Mouse (Mus musculus) macrophage (primary cell): ENCODE results near the gene Nav3. TPM values are rescaled to one million over a fixed set of nuclear protein-coding genes. Genes with fewer than 3 reads are reported as not detected.

Experiments used
- H3K27ac ChIP-seq: fragments of 350-480 bp; formaldehyde crosslinking; 2 replicates; pipeline ENCODE4 v1.9.0; 2021
- H3K36me3 ChIP-seq: fragments of 350-480 bp; formaldehyde crosslinking; 2 replicates; pipeline ENCODE4 v1.9.0; 2021; ENCODE audit errors: inconsistent target
- H3K4me3 ChIP-seq: fragments of 350-480 bp; formaldehyde crosslinking; 2 replicates; pipeline ENCODE4 v1.9.0; 2021; ENCODE audit errors: inconsistent target
- H3K79me2 ChIP-seq: fragments of 350-480 bp; formaldehyde crosslinking; 2 replicates; pipeline ENCODE4 v1.9.0; 2021; ENCODE audit errors: inconsistent target
- WGBS: methylation state at CpG from one replicate; pipeline ENCODE4 v1.1.7; 2026; ENCODE audit warnings: inconsistent platforms; ENCODE audit not compliant: missing documents; 5-methylcytosine and 5-hydroxymethylcytosine counted together
- polyA plus RNA-seq: library from polyadenylated mRNA; stranded (reverse); fragments of 250-400 nt; gene quantifications from 3 replicates; pipeline ENCODE4 v1.2.4, GENCODE M21; 2018; ENCODE audit warnings: inconsistent platforms
- total RNA-seq, 78 experiments: library from RNA; depleted of rRNA; stranded (reverse); fragments of 250-400 nt; gene quantifications; 1 replicate in 9 of 78; 2 replicates in 24 of 78; 3 replicates in 43 of 78; 4 replicates in 2 of 78; pipeline ENCODE4 v1.2.4; 2018; ENCODE audit warnings: inconsistent platforms in 56 of 78

Gene Nav3
- total RNA-seq (2018; cell fraction: chromatin; rRNA removed) = under 1 TPM in 3 of 26 experiments, not detected in 23; 0.06 to 0.41 (median 0.12) TPM
- total RNA-seq (2018; cell fraction: cytosol; rRNA removed) = under 1 TPM in 1 of 26 experiments, not detected in 25; under 0.01 TPM
- total RNA-seq (2018; cell fraction: nucleus; rRNA removed) = under 1 TPM in 1 of 26 experiments, not detected in 25; 0.06 TPM
- not detected in 3 replicates for polyA plus RNA-seq

GRCm38 (mm10) chr10:110455838-110456493, at the start of gene Nav3:
Gene Nav3 (minus strand): TSS chr10:110456204.
- no peak within 1 kb of the TSS for H3K4me3 ChIP-seq
- 1% methylated on average over 22 of the region's 50 CpGs for WGBS
- H3K27ac ChIP-seq = no peak within 1 kb of the TSS
- no peaks in the 10 kb centered on the region for H3K36me3 ChIP-seq
- no peaks in the 10 kb centered on the region for H3K79me2 ChIP-seq

DNA sequence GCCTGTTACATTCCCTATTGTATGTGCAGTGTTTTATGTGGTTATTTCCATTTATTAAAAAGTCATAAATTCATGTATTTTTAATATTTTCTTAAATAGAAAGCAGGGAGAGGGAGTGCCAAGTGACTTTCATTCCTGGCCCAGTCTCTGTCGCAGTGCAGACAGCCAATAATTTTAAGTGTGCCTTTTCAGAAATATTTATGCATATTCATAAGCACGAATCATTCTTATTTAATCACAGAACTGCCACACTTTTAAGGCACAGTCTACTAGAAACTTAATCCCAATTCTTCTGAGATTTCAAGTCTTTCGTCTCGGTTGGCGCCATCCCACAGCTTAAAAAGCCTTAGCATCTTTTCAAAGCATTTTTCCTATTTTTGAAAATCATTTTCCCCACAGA, 29.3 kb upstream of the Nav3 start:
- Histone ChIP-seq H3K4me3 (no peak overlapping the region), H3K79me2 (no peaks in the 10 kb centered on the region), H3K27ac (no peak overlapping the region), H3K36me3 (no peaks in the 10 kb centered on the region)
- WGBS = 97% methylated on average over 5 of the region's 5 CpGs

DNA sequence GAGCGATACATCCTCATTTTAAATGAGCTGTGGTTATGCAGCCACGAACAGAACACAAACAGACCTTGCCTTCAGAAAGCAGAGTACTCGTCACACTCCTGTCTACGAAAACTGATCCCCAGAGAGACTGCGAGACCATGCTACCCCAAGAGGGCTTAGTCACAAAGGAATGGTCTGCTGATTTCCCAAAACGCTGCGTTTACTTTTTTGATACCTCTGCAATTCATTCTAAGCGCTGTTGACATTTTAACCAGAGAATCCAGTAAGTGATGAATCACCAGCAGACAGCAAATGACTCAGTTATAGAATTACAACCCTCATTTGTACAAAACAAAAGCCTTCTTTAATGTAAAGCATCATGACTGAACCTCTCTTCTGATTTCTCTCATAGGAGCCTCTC, 28.8 kb upstream of the Nav3 start:
- 68% methylated on average over 8 of the region's 8 CpGs for WGBS
- no peaks in the 10 kb centered on the region for H3K79me2 ChIP-seq
- H3K27ac ChIP-seq = no peak overlapping the region
- no peak overlapping the region for H3K4me3 ChIP-seq
- H3K36me3 ChIP-seq = no peaks in the 10 kb centered on the region

- H3K4me3 ChIP-seq = no peak overlapping the region
- no peaks in the 10 kb centered on the region for H3K79me2 ChIP-seq
- H3K36me3 ChIP-seq = no peaks in the 10 kb centered on the region
- no peak overlapping the region for H3K27ac ChIP-seq
- WGBS = 93% methylated on average over 3 of the region's 3 CpGs
Observed at GRCm38 (mm10) chr10:110479189-110479588, 23.2 kb upstream of the Nav3 start.

DNA sequence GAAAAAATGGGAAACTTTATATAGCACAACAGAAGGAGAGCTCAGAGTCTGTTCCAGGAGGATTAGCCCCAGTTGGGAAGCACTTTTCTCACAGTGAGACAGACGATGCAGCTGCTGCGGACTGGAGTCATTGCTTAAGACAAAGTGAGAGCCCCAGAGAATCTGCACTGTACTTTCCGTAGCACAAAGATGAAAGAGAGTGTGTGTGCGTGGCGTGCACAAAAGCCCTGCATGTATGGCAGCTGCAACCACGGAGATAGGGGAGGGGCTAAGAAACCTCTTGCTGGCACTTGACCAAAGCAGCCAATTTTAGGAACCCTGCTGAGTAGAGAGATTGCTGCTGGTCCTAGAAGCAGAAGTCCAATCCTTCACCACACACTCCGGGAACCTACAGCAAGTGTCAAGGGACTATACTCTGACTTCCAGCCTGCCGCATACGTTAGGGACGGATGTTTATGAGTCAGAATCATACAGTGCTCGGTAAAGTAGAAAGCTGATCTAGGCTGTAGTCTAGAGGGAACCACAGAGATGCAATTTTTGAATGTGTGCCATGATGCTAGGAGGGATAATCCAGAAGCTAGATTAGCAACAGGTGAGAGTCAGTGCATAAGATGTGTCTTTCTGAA, 21.8 kb upstream of the Nav3 start:
- no peak overlapping the region for H3K4me3 ChIP-seq
- no peak overlapping the region for H3K27ac ChIP-seq
- no peaks in the 10 kb centered on the region for H3K79me2 ChIP-seq
- H3K36me3 ChIP-seq = no peaks in the 10 kb centered on the region
- WGBS = 59% methylated on average over 11 of the region's 11 CpGs

DNA sequence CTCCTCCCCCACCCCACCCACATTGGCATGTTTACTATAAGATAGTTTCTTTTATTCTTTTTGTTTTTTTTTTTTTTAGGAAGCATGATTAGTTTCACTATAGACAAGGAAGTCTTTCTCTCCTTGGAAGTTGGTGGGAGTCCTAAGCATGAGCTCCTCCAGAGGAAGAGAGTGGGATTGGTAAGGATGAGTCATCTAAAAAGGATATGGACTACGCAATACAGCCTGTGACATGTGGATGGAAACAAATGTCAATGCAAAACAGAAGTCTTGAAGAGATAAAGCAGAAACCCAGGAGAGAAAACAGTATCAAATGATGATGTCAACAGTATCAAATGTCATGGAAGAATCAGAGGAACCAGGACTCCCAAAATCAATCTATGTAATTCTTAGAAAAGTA, 18.1 kb upstream of the Nav3 start:
- Histone ChIP-seq H3K4me3 (no peak overlapping the region), H3K79me2 (no peaks in the 10 kb centered on the region), H3K27ac (no peak overlapping the region), H3K36me3 (no peaks in the 10 kb centered on the region)
- WGBS = no CpG with 5 or more reads among the region's 1 CpGs

- WGBS = 89% methylated on average over 4 of the region's 4 CpGs
- Histone ChIP-seq H3K79me2 (no peaks in the 10 kb centered on the region), H3K4me3 (no peak overlapping the region), H3K27ac (no peak overlapping the region), H3K36me3 (no peaks in the 10 kb centered on the region)
Observed at GRCm38 (mm10) chr10:110469445-110469844, 13.4 kb upstream of the Nav3 start.

GRCm38 (mm10) chr10:110455063-110455837, 754 bp downstream of the Nav3 start:
- Histone ChIP-seq H3K4me3 (no peak overlapping the region), H3K36me3 (no peaks in the 10 kb centered on the region), H3K79me2 (no peaks in the 10 kb centered on the region), H3K27ac (no peak overlapping the region)
- 3% methylated on average over 41 of the region's 45 CpGs for WGBS

DNA sequence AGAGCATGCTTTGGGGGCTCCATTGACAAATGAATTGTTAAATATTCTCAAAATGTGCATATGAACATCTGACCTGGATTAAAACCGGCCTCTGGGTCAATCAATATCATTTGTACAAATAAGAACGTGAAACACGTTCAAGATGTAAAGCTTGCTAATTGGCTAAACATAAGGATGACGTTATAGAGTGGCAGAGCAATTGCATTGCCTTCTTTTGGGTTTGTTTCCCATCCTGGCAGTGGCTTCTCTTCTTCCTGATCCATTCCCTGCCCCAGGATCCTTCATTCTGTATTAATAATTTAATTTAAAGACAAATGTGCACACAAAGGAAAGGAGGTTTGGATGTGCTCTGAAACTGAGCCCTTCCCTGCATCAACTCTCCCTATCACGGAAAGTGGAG, 2.4 kb downstream of the Nav3 start:
- 87% methylated on average over 5 of the region's 5 CpGs for WGBS
- no peaks in the 10 kb centered on the region for H3K79me2 ChIP-seq
- no peak overlapping the region for H3K4me3 ChIP-seq
- H3K36me3 ChIP-seq = no peaks in the 10 kb centered on the region
- no peak overlapping the region for H3K27ac ChIP-seq

GRCm38 (mm10) chr10:110440396-110440795, 15.6 kb downstream of the Nav3 start:
- WGBS = 96% methylated on average over 2 of the region's 2 CpGs
- no peak overlapping the region for H3K4me3 ChIP-seq
- H3K27ac ChIP-seq = no peak overlapping the region
- H3K79me2 ChIP-seq = no peaks in the 10 kb centered on the region
- H3K36me3 ChIP-seq = no peaks in the 10 kb centered on the region

DNA sequence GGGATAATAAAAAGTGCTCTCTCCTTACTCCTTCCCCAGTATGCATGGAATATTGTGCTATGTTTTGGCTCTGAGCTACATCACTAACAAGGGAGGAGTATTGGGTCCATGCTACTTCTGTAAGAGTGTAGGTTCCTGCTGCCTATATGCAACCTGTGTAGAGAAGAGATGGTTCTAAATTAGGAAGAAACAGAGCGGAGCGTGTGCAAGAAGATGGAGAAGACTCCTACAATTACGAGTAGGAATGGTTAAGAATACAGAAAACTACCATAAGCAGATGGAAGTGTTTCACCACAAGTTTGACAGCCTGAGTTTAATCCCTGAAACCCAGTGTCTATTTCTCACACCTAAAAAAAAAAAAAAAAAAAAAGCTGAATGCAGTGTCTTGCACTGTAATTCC, 24.9 kb downstream of the Nav3 start:
- whole genome bisulfite sequencing = 86% methylated on average over 3 of the region's 3 CpGs
- no peaks in the 10 kb centered on the region for H3K79me2 ChIP-seq
- no peaks in the 10 kb centered on the region for H3K36me3 ChIP-seq
- no peak overlapping the region for H3K4me3 ChIP-seq
- no peak overlapping the region for H3K27ac ChIP-seq

GRCm38 (mm10) chr10:110429578-110429977, 26.4 kb downstream of the Nav3 start:
- WGBS = 96% methylated on average over 6 of the region's 6 CpGs
- Histone ChIP-seq H3K4me3 (no peak overlapping the region), H3K79me2 (no peaks in the 10 kb centered on the region), H3K36me3 (no peaks in the 10 kb centered on the region), H3K27ac (no peak overlapping the region)

- no peak overlapping the region for H3K27ac ChIP-seq
- H3K36me3 ChIP-seq = no peaks in the 10 kb centered on the region
- H3K4me3 ChIP-seq = no peak overlapping the region
- H3K79me2 ChIP-seq = no peaks in the 10 kb centered on the region
- WGBS = 76% methylated on average over 2 of the region's 2 CpGs
Observed at GRCm38 (mm10) chr10:110429052-110429451, 27.0 kb downstream of the Nav3 start.

GRCm38 (mm10) chr10:110421533-110421932, 34.5 kb downstream of the Nav3 start:
- H3K4me3 ChIP-seq = no peak overlapping the region
- no peaks in the 10 kb centered on the region for H3K79me2 ChIP-seq
- H3K36me3 ChIP-seq = no peaks in the 10 kb centered on the region
- WGBS = 89% methylated on average over 5 of the region's 5 CpGs
- H3K27ac ChIP-seq = no peak overlapping the region

GRCm38 (mm10) chr10:110417003-110417402, 39.0 kb downstream of the Nav3 start:
- Histone ChIP-seq H3K36me3 (no peaks in the 10 kb centered on the region), H3K27ac (no peak overlapping the region), H3K79me2 (no peaks in the 10 kb centered on the region), H3K4me3 (no peak overlapping the region)
- WGBS = 83% methylated on average over 5 of the region's 5 CpGs
